Mouse (Mus musculus) brain, embryonic 14.5 days (tissue): Measurements from ENCODE around the gene Ccdc141. TPM values are rescaled to one million over a fixed set of nuclear protein-coding genes. Genes with fewer than 3 reads are reported as not detected.

ENCODE experiments used
- DNase-seq: peaks from one replicate; pipeline ENCODE4 v3.0.0-alpha.2; 2011; ENCODE audit warnings: low read depth
- CTCF ChIP-seq: fragments of 200-500 bp; IDR thresholded peaks from 2 replicates; pipeline ENCODE4 v1.5.1; 2012; ENCODE audit warnings: inconsistent platforms, mild to moderate bottlenecking, moderate library complexity, borderline replicate concordance; ENCODE audit not compliant: insufficient read depth, insufficient read length; ENCODE audit errors: extremely low read depth
- POLR2A ChIP-seq: fragments of 200-500 bp; IDR thresholded peaks from 2 replicates; pipeline ENCODE4 v1.6.1; 2012; ENCODE audit warnings: mild to moderate bottlenecking, inconsistent platforms, borderline replicate concordance; ENCODE audit not compliant: poor library complexity, insufficient read depth, insufficient read length, severe bottlenecking; ENCODE audit errors: extremely low read depth
- polyA plus RNA-seq: library from polyadenylated mRNA; depleted of rRNA; stranded (reverse); fragments of >200 nt; gene quantifications from 2 replicates; pipeline ENCODE4 v1.2.3, GENCODE M21; 2012

The Ccdc141 gene
- polyA plus RNA-seq, 1 experiment = 5.1 TPM

DNA sequence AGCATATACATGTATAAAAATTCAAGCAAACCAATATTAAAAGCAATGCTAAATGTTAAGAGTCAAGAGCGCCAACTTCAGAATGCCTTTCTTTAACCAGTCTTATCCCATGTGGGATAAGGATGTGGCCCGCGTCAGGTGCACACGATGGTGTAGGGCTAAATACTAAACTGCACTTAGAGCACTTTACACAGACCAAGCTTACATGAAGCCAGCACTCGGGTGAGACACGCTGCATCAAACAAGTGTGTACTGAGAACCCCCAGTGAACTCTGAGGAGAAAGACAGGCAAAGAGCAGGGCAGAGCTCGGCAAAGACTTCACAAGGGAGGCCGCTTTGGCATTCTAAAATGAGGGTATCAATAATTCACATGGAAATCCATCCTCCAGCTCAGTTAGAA is 19.2 kb downstream of the Ccdc141 start:
- DNase-seq = no peak
- TF ChIP-seq POLR2A (no peak), CTCF (no peak)

DNA sequence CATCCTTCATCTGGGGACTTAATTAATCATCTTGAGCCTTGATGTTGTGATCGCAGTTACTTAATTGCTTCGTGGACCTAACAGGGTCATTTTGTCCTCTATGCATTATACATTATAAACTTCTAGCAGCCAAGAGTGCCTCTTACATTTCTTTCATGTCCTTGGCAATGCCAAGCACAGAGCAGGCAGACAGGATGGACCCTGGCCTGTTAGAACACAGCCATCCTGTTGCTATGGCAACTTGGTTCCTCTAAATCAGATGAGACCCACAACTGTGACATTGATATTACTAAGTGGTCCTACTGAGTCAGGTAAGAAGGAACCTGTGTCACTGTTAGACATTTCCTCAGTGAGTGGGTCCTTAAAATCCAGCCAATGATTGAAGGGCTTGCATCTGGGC is 20.9 kb downstream of the Ccdc141 start:
- TF ChIP-seq POLR2A (no peak), CTCF (no peak)
- DNase-seq = peak; percentile 58

DNA sequence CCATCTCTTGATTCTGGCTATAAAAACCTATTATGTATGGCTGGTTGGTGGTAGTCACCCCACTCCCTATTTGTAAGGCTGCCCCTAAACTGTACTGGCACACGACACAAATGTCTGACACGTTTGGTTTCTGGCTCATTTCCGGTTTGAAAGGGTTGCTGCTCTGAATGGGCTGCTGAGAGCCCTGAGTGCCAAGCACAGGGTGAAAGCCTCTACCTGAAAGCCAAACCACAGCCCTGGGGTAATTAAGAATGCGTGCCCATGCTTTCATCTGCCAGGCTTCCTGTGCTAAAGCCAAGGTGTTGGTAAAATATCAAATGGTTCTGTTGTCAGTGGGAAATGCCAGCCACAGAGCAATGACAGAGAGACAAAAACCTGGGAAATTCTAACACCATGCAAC is 22.2 kb downstream of the Ccdc141 start:
- TF ChIP-seq POLR2A (no peak), CTCF (no peak)
- DNase-seq = peak; percentile 81

DNA sequence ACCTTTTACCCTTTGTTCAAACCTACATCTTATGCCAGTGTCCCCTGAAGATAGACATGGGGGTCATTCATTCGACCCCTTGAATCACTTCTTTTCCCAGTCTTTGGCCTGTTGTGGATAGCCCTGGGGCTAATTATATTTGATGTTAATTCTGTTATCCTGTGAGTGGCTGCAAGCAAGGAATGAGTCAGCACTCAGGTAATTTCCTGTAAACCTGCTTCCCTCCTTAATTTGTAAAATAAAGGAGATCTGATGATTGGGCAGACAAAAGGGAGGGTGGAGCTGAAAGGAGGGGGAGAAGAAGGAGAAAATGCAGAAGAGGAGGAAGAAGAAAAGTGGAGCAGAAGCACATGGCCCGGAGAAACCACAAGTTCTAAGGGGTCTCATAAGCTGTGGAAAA is 23.5 kb downstream of the Ccdc141 start:
- no peak for DNase-seq
- TF ChIP-seq CTCF = no peak
- TF ChIP-seq POLR2A = no peak

DNA sequence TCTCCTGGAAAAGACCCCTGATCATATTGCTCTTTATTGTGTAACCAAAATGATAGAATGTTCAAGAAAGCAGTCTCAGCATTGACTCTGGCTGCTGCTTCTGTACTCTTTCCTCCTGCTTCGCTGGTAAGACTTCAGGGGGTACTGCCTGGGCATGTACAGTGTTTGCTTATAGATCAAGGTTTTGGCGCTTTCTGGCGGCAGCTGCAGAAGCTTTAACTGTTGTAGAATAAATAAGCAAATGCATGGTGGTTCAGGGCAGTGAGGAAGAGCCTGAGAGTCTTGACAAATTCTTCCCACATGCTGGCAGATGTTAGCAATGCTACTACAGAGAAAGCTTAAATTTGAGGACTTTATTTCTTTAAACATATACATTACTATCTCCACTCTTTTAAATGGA is 24.1 kb downstream of the Ccdc141 start:
- peak; percentile 28 for DNase-seq
- TF ChIP-seq CTCF = no peak
- no peak for TF ChIP-seq POLR2A

DNA sequence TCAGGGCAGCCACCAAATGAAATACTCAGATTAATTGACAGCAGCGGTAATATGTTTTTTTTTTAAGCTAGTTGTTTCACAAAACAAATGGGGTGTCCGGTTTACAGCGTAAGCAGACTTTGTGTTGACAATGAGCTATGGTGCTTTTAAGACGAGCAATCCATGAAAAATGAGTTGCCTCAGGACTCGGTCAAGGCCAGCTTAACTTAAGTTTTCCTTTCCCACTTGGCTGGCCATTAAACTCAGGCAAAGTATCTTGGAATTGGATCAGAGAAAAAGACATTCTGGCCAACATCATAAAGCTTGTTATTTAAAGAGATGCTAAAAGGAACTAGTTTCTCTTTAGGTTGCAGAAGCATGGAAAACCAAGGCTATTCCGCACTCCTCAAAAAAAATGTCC is 26.9 kb downstream of the Ccdc141 start:
- TF ChIP-seq CTCF (no peak), POLR2A (no peak)

DNA sequence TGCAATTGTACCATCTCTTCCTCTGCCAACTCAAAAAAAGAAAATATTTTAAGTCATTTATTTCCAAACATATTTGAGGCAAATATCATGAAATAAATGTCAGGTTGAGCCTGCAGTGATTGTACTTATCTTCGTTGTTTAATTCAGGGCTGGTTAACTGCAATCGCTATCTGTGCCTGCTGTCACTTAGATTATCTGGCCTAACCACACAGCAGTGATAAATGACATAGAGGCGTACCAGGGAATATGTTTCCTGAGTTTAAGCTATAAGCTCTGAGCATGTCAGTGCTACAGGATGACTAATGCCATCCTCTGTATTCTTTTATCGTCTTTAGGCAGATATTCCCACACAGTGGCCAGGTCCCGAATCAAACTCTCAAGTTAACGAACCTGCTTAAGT is 31.6 kb downstream of the Ccdc141 start:
- TF ChIP-seq POLR2A = no peak
- TF ChIP-seq CTCF = no peak
- no peak for DNase-seq

More for the DNA sequence above, 26.9 kb downstream of the Ccdc141 start:
- no peak for DNase-seq

DNA sequence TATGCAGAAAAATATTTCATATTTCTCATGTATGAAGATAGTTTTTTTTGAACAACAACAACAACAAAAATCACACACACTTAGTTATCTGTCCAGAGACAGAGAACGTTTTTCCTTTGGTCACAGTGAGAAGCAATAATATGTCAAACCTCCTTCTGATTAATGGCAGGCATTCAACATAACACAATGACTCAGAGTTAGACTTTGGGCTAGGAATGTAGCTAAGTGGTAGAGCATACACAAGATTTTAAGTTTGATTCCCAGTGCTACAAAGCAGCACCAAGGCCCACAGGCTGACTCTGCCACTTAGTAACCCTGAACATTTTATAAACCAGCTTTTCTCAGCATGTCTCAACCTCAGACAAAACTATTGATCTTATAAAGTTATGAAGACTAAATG is 35.5 kb downstream of the Ccdc141 start:
- no peak for DNase-seq
- no peak for TF ChIP-seq POLR2A
- TF ChIP-seq CTCF = no peak

DNA sequence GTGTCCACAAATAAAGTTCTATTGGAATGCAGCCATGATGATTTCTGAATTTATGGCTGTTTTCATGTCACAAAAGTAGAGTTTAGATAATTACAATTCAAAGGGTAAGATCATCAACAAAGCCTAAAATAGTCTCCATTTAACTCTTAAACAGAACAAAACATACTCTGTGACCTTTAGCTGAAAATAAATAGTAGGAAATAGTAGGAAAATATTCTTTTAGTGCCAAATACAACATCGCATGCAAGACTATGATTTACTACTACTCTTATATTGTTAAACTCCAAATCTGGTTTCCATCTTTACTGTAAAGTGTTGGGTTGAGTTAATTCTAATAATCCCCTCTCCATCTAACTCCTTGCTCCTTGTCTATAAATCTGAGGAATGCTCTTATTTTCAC is 37.0 kb downstream of the Ccdc141 start:
- TF ChIP-seq POLR2A (no peak), CTCF (no peak)
- DNase-seq = no peak

DNA sequence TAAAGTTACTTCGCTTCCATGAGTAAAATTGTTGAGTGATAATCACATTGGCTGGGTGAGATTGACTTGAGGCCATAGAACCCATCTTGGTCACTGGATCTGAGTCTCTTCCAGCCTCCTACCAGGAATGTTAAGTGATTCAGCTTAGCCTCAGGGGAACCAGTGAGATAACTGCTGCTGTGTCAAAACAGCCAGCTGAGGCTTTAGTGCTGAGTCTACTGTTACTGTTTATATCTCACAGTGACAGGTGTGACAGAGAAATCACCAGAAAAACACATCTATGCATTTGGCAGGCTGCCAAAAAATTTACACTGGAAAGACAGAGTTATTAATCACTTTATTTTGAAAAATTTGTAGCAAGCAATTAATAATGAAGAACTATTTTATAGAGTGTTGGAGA is 43.5 kb downstream of the Ccdc141 start:
- peak; percentile 58 for DNase-seq
- TF ChIP-seq POLR2A (no peak), CTCF (no peak)

DNA sequence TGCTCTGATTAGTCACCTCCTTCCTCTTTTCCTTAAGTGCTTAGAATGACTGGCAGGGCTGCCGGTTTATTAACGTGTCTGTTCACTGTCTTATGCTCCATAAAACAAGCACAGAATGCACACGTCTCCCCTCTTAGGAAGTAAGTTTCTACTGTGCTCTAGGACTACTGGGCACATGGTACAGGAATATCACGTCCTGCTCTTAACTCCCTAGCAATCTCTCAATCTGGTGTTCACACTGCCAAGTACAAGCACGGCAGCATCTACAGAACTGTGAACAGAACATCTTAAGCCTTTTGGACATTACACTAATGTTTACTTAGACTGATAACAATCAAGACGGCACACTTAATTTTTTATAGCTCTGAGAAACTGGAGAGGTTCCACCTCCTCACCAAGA is 52.3 kb downstream of the Ccdc141 start:
- TF ChIP-seq POLR2A (no peak), CTCF (no peak)
- DNase-seq = no peak

DNA sequence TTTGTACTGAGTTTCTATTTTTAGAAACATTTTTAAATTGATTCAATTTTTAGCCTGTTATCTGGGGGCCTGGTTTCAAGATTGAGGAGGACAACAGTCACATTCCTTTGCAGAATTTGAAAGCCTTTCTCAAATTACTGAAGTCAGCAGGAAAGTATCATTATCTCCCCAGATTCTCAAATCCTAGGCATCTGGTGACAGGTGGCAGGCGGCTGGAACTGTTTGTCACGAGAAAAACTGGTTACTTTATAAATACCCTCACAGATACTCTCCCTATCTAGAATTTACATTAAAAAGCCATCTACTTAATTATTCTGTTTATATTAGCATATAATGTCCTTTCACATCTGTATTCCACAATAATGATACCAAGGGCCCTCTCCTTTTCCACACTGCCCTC is 56.1 kb downstream of the Ccdc141 start:
- DNase-seq = no peak
- no peak for TF ChIP-seq POLR2A
- no peak for TF ChIP-seq CTCF

DNA sequence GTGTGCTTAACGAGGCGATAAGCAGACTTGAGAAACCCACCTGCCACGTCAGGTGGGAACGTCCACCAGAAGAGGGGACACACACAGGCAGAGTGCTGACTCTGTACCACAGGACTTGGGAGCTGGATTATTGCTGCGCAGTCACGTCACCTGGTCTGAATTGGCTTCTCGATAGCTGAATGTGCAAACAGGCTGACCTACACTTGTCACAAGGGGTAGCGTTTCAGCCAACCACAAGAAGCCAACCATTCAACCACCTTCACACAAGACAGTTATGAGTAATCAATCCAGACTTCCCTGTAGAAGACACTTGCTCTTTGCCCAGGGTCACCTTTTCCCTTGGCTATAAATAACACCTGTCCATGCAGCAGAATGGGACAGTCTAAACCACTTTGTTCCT is 56.6 kb downstream of the Ccdc141 start:
- TF ChIP-seq CTCF (no peak), POLR2A (no peak)
- DNase-seq = peak; percentile 19

DNA sequence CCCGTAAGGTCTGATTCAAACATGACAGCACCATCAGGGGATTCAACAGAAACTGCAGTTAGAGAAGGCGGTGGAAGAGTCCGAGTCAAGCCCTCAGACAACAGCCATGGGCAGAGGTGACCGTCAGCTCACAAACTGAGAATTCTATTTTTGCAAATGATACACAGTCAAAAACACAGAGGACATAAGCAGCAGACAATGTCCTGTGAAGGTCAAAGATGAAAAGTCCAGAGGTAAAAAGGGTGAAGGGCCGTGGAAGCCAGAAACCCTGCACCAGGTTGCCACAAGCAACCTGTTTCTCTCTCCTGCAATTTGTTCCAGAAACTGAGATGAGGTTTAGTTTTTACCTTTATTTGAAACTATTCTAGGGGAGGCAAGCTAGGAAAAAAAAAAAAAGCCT is 57.4 kb downstream of the Ccdc141 start:
- DNase-seq = no peak
- TF ChIP-seq CTCF (no peak), POLR2A (no peak)

DNA sequence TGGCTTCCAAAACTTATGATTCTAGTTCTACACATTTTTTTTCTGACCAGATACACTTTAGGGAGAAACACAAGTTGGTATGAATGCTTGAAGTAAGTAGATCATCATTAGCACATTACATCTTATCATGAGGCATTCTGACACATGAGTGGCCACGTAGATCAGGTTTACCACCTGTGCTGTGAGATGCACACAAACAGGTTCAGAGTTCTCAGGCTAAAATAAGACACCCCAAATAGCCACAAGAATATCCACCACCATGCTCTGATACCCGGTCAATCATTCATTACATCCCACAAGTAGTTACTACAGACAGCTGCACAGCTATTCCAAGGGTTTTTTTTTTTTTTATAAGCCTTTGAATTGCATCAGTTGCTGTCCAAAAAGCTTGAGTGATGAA is 59.3 kb downstream of the Ccdc141 start:
- no peak for DNase-seq
- no peak for TF ChIP-seq CTCF
- no peak for TF ChIP-seq POLR2A
